Mouse (Mus musculus) urinary bladder, postnatal 36 days (tissue): ENCODE results near the gene Uhrf1bp1.
A peak's percentile ranks its signal among the peaks of the same experiment; 100 is the strongest.

Experiments
- DNase-seq, 2 experiments: peaks; one replicate each; pipeline ENCODE4 v3.0.0; 2022; ENCODE audit warnings: low spot score in 2 of 2, mixed read lengths in 1 of 2

Gene Uhrf1bp1

DNA sequence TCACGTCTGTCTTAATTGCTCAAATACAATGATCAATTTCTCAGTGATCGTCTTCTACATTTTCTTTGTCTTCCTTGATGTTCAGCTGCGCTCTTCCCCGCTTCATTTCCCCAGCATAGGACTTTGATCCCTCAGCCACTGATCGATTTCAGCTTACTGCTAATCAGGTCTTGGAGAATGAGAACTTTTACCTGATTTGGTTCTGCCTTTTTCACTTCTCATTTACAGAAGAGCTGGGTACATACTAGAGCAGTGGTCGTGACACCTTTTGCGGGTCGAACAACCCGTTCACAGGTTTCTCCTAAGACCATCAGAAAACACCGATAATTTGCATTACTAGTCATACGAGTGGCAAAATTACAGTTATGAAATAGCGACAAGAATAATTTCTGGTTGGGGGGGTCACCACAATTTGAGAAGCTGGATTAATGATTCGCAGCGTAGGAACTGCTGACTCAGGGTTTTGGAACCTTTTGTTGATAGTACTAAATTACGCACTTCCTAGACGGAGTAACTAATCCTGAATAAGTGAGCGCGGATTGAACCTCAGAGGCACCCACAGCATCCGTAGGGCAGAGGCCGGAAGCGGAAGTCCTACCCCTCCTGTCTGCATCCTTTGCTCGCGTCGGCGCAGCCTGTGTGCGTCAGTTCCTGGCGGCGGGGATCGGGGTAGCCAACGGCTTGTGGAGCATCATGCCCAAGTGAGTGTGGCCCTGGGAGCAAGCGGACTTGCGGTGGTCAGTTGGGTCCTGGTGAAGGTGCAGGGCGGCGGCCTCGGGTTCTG lies 16.6 kb upstream of the Uhrf1bp1 start:
- DNase-seq, result peak; percentile 91 to 96

DNA sequence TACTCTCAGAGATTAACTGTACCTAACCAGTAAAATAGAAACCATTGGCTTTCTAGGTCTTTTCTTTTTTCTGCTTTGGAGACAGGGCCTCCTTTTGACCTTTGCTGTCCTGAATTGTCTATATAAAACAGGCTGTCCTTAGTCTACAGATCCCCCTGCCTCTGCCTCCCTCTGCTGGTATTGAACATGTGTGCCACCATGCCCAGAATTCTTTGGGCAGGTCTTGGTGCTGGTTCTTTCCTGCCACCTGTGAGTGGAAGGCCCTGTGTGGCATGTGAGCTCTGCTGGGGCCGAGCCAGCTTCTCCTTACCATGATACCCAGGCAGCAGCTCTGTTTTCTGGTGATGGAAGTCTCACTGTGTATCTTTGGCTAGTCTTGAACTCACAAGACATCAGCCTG lies 7.9 kb upstream of the Uhrf1bp1 start:
- no peak for DNase-seq

DNA sequence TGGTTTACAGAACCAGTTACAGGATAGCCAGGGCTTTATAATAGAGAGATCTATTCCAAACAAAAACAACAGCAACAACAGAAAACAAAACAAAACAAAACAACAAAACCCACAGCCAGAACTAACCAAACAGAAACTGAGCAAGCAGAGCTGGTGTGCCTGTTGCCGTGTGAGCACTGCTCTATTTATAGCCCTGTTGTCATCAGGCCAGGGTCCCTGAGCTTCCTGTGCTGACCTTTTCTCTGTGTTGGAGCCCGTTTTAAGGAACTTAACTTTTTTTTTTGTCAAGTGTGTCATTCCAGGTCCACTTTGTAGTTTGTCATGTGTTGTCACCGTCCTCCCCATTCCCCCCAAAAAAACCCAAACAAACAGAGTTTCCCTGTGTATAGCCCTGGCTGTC lies 5.2 kb upstream of the Uhrf1bp1 start:
- DNase-seq, result no peak

DNA sequence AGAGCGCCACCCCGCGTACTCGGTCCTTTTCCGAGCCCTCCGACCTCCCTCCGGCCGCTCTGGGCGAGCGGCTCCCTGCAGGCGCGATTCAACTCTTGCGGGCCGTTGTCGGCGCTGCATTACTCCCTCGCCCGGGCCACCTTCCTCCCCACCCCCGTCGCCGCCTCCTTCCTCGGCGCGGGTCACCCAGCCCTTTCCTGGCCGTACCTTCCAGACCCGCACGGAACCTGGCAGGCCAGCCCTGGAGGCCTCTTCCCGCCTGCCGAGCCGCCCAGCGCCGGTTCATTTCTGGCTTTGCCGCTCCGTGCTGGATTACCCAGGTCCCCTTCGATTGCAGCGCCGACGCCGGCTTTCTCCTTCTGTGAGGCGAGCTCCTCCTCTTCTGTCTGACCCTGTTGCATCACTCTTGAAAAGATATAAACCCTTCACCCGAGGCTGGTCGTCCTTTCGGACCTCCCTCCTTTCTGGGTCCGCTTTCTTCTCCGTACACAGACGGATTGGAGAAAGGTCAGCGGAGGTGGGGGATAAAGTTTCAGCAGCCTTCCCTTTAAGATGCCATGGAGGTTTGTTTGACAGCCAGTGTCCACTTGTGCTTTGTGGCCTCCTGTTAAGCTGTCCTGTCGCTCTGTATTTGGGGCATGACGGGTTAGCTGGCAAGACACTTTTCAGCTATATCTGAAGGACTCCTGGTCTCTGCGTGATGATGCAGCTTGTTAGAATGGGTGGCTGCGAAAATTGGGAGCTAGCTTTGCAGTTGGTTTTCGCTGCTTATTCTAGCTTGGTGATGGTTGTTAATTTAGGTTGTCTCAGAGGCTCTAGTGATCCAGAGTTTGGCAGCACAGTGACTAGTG lies 782 bp downstream of the Uhrf1bp1 start:
- peak; percentile 38 to 59 for DNase-seq

DNA sequence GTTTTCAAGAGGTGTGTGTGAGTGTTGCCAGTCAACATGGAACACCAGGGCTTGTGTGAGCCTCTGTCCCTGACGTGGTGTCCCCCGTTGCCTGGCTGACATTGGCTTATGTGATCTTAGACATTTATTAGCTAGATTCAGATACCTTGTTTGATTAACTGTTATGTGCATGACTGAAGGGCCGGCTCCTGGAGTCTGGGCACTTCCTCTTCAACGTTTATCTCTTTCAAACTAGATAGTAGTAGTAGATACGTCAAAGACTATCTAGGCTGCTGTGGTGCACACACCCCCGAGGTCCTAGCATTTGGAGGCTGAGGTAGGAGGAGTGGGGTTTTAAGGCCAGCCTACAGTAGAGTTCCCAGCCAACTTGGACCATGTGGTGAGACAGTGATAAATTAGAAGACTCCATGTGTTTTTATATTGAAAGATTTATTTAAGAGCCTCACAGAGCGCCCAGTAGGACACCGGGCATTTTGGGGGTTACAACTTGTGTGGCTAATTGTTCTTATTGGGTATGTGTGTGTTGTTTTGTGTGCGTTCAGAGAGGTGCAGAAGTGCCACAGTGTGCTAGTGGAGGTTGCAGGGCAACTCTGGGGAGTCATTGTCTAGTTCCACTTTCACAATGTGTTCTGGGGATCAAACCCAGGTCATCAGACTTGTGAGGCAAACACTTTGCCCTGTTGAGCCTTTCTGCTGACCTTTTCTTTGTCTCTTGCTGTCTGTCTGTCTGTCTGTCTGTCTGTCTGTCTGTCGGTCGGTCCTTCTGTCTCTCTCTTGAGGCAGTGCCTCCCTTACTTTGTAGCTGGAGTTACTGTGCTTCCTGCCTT lies 1.6 kb downstream of the Uhrf1bp1 start:
- DNase-seq, result no peak

DNA sequence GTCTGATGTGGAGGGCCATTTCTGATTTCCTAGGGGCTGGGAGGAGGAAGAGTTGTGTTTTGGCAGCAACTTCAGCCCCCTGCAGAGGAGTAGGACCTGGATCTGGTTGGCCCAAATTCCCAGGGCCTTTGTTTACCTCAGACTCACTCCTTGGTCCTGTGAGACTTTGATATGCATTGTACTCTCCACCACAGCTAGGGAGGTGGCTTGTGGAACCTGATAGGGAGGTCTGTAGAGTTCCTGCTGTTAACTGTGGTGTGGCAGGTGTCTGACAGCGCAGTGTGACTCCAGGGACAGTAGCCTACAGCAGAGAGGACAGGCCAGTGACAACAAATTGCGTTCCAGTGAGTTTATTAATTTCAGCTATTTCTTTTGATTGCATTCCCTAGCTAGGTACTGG lies 2.9 kb downstream of the Uhrf1bp1 start:
- no peak for DNase-seq

DNA sequence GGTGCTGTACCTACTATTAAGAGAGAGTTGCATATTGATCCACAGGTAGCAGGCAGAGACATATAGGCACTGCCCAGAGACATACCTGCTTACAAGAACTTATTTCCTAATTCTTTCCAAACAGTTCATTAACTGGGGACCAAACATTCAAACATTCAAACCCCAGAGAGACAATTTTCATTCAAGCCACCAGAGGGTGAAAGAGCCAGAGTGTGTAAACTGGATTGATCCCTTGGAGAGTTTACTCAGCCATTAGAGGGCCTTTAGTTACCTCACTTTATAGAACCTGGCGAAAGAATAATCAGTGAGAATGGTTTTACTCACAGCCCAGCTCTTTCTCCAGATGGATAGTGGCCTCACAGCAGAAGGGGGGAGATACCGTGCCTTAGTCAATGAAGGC lies 9.2 kb downstream of the Uhrf1bp1 start:
- no peak for DNase-seq

DNA sequence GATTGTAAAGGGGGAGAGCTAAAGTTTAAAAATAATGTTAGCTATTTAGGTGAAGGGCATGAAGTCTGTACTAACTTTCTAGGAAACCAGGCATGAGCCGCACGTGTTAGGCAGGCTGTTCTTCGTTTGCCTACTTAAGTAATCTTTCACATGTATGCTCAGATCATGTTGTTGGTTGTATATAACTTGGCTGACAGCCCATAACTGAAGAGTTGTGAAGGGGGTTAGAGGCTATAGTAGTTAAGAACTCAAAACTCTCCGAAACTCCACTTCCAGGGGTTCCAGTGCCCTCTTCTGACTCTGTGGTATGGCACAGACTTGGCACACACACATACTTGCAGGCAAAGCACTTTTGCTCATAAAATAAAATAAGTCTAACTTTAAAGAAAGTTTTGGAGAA lies 10.5 kb downstream of the Uhrf1bp1 start:
- no peak for DNase-seq

DNA sequence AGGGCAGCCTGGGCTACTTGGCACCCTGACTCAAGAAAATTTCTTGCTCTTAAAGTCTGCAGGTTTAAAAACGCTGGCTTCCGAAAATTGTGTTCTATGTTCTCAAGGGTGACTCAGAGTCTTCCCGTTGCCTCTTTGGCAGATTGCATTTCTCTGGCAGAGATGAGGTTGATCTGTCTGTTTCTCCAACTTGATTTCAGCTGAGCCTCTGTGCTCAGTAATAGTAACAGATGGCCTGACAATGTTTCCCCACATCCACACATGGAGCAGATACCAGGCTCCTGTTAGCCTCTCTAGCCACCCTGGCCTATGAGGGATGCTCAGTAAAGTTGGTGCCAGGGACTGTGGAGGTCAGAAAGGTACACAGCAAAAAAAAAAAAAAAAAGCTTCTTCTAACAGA lies 15.6 kb downstream of the Uhrf1bp1 start:
- no peak for DNase-seq

DNA sequence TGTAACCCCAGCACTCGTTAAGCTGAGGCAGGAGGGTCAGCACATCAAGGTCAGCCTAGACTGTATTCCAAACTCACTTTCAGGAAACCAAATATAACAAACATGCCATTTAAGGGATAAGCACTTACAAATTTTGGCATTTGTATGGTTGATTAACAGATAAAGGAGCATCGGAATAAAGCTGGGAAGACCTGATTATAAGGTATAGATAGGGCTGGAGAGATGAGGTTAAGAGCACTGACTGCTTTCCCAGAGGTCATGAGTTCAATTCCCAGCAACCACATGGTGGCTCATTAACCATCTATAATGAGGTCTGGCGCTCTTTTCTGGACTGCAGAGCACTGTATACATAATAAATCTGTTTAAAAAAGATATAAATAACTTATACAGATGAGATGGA lies 17.3 kb downstream of the Uhrf1bp1 start:
- no peak for DNase-seq

DNA sequence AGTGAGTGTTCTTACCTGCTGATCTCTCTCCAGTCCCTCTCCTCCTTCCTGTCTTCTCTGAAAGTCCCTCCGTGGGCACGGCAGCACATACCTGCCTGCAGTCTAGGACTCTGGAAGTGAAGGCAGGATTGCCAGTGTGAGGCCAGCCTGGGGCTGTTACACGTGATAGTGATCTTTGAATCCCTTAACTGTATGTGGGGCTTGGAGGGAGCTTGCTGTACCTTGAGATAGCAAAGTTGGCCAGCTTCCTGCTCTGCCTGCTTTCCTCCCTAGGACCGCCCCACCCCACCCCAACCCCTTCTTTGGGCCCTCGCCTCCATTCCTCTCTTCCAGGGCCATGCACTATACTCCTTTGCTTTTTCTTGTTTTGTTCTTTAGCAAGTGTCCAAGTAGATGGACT lies 18.3 kb downstream of the Uhrf1bp1 start:
- no peak for DNase-seq

DNA sequence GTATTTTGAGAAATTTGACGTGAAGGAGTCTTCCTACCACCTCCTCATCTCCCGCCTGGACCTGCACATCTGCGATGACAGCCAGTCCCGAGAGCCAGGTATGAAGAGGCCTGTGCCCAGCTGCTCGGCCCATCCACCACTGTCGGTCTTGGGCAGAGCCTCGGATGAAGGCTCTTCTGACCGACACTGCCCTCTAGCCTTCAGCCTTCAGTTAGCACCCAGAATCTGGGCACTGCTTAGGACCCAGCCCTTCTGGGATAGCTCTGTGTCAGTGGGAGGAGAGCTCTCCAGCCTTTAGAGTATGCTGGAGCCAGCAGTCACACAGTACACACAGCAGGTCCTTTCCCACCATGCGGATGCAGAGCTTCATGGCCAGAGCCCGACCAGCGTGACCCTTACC lies 25.3 kb downstream of the Uhrf1bp1 start:
- peak in 1 of 2 experiments; percentile 34 for DNase-seq

DNA sequence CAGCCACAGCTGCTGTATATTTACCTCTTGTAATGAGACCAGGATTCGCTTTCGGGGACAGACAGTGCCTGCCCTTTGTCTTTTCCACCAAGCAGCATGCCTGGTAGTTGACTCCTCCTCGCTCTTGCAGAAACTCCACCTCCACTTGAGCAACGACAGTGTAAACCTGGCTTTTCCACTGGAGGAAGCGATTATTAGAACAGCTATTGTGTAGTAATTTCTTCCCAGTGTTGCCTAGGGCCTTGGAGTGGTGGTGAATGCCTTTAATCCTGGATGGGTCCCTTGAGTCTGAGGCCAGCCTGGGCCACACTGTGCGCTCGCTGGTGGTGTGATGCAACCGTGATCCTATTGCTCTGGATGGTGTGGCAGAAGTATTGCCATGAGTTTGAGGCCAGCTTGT lies 26.9 kb downstream of the Uhrf1bp1 start:
- DNase-seq, result peak in 1 of 2 experiments; percentile 23

DNA sequence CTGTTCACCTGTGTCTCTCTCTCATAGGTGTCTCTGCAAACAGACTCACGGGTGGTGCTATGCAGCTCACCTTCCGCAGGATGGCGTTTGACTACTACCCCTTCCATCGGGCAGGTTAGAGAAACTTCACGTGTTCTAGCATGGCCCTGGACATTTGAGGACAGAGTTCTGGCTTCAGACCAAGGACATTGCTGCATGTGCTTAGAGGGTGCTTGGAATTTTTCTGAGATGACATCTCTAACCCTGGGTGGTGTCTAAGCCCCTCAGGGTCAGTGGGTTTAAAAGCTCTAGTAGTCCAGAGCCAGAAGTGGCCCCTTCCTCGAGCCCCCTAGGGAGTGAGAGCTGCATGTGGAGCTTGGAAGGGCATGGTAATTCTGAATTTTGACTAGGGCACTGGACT lies 27.8 kb downstream of the Uhrf1bp1 start:
- no peak for DNase-seq

DNA sequence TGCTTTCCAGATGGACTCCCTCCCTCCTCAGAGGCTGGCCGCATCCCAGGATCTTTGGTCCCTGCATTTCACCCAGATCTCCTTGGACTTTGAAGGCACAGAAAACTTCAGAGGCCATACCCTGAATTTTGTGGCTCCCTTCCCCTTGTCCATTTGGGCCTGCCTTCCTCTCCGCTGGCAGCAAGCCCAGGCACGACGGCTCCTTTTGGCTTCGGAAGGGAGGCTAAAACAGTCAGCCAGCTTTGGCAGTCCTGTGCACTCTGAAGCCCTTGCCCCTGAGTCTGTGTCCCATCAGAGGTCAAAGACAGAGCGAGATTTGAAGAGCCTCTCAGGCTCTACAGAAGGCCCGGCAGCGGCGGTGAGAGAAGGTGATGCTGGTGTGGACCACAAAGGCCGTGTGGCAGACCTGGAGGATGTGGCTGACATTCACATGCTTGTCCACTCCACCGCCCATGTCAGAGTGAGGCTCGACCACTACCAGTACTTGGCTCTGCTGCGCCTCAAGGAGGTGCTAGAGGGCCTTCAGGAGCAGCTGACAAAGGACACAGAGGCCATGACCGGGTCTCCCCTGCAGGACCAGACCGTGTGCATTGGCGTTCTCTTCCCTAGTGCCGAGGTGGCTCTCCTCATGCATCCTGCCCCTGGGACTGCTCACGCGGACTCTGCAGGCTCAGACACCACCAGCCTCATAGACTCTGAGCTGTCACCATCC lies 30.4 kb downstream of the Uhrf1bp1 start:
- peak in 1 of 2 experiments; percentile 52 for DNase-seq

DNA sequence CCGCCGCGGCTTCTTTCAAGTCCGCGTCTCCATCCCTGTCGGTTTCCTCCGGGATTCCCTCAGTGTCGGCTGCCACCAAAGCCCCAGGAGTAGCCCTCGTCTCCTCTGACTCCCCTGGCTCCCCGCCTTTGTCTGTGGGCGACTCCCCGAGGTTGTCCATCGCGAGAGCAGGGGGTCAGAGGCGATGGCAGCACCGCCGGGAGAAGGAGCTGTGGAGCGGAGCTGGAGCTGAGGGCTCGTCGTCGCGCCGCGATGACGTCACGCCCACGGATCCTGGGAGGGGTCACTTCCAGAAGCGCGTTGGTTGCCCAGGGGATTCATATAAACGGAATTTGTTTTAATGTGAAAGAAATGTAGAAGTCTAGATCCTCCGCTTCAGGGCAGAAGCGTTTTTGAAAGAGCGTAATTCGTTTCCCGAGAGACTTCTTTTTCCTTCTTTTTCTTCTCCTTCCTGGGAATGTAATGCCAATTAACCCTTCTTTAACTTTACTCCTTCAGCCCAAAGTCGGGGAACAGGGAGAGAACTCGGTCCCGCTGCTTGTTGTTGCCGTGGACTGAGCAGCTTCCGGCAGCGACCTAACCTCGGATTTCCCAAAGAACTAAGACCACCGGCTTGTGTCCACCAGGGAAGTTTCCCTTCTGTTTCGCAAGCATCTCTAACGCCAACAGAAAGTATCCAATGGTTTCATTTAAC lies 51.4 kb downstream of the Uhrf1bp1 start:
- DNase-seq, result peak; percentile 89 to 94

DNA sequence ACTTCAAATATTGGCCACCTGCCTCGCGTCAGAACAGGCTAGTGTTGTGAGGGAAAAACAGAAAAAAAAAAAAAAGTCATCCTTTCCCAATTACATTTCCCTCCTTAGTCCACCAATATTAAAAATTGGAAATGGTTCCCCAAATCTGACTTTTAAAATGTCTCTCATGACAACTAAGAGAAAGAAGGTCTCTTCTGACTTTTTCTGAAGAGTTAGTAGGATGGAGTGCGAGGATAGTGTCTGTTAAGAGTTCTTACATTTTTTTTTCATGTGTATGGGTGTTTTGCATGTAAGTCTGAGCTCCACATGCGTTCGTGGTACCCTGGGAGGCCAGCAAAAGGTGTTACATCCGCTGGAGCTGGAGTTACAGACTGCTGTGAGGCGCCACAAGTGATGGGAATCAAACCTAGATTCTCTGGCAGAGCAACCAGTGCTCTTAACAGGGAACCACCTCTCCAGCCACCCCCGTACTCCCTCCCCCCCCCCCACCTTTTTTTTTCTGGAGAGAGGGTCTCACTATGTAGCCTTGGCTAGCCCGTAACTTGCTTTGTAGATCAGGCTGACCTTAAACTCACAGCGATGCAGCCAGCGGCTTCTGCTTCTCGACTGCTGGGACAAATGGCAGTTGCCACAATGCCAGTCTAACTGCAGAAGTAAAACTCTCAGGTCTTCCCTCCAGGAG lies 52.1 kb downstream of the Uhrf1bp1 start:
- peak in 1 of 2 experiments; percentile 54 for DNase-seq

DNA sequence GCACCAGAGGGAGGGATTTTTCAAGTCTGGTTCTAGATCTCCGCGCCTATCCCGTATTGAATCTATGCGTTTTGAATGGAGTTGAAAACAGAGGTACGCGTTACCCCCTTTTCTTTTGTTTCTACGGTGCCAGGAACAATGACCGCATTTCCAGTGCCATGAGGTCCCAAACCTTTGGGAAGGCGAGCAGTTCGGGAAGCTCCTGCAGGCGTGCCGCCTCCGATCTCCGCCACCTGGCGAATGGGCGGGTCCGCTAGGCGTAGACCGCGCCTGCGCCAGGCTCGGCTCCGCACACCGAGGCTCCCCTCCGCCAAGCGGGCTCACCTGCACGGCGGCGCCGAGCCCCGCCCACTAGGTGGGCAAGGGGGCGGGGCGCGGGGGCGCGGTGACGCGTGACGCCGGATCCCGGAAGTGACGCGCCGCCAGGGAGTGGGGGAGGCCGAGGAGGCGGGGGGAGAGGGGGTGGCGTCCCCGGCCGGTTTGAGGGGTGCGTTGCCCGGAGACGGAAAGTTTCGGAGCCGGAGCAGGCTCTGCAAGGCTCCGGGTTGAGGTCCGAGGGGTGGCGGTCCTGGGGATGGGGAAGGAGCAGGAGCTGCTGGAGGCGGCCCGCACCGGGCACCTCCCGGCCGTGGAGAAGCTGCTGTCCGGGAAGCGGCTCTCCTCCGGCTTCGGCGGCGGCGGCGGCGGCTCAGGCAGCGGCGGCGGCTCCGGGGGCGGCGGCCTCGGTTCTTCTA lies 52.8 kb downstream of the Uhrf1bp1 start, which contains the start of gene Anks1:
Gene Anks1 (plus strand): TSS at position 419 of the 734 bp plus-strand sequence.
- peak; percentile 85 to 86 for DNase-seq
